Mouse (Mus musculus) mouse embryonic stem cell (cell line): Measurements from ENCODE around the gene Ndufb3.
"Not testable (repeated sequence)": the region's sequence is repeated elsewhere in the genome, so short reads cannot be mapped to it uniquely, and the experiment has no call there.

ENCODE experiments used
- in situ Hi-C, 2 experiments: fragments of 300-500 bp; cut with MboI; formaldehyde crosslinking; loops; 1 replicate in 1 of 2; 3 replicates in 1 of 2; pipeline ENCODE4 v1.14.3; 2019 to 2020; ENCODE audit warnings: low sequenced_read_pairs in 2 of 2, low pct_unique_long_range_greater_than_20kb in 1 of 2, mixed read lengths in 1 of 2; ENCODE audit not compliant: unreplicated experiment in 1 of 2

Gene Ndufb3

DNA sequence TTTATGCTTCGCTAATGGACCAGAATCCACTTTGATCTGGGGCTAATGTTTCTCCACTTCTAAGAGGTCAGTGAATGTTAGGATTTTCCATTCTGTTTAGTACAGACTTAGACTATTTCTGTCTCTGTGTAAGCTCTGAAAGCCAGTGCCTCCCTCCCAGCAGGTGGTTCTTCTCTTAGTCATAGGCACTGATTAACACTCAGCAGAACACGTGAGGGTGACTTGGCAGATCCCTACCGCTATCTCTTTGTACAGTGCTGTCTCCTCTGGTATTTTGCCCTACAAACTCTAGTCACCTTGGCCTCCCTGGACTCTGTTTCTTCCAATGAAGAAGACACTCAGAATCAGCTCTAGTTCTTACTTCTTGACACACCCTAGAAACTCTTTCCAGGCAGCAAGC lies 28.2 kb downstream of the Ndufb3 start:
- in situ Hi-C loops: loop anchor here in 1 of 2 experiments (10.0 kb wide), 1 partner anchor 60 kb away; no protein-coding TSS in a partner anchor

GRCm38 (mm10) chr1:58615146-58615545 lies 29.0 kb downstream of the Ndufb3 start:
- in situ Hi-C loops: loop anchor here in 1 of 2 experiments (10.0 kb wide), 1 partner anchor 60 kb away; no protein-coding TSS in a partner anchor

DNA sequence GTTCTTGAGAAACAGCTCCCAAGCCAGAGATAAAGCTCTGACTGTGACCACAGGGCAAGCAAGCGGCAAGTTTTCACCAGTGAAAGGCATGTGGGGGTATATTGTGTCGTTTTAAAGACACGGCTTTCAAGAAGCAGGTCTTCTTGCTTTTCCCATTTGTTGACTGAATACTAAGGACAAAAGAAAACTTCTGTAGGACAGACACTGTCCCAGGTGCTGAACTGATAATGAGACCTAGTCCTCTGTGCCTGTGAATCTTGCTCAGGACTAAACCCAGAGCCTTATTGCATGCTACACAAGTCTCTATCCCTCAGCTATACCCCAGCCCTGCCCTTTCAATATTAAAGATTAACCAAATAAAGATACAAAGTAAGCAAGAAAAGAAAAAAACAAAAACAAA lies 30.0 kb downstream of the Ndufb3 start:
- in situ Hi-C loops: loop anchor here in 1 of 2 experiments (10.0 kb wide), 1 partner anchor 59 kb away; no protein-coding TSS in a partner anchor

GRCm38 (mm10) chr1:58617076-58617475 lies 30.9 kb downstream of the Ndufb3 start:
- in situ Hi-C loops: loop anchor here in 1 of 2 experiments (10.0 kb wide), 1 partner anchor 58 kb away; no protein-coding TSS in a partner anchor

- in situ Hi-C loops: loop anchor here in 1 of 2 experiments (10.0 kb wide), 1 partner anchor 57 kb away; no protein-coding TSS in a partner anchor
Observed at GRCm38 (mm10) chr1:58617978-58618668, 31.9 kb downstream of the Ndufb3 start.

GRCm38 (mm10) chr1:58618766-58619165 lies 32.6 kb downstream of the Ndufb3 start:
- in situ Hi-C loops: loop anchor here in 1 of 2 experiments (10.0 kb wide), 1 partner anchor 56 kb away; no protein-coding TSS in a partner anchor

- in situ Hi-C loops: no loop called here
Observed at GRCm38 (mm10) chr1:58621251-58621650, 35.1 kb downstream of the Ndufb3 start.

GRCm38 (mm10) chr1:58621996-58622748 lies 36.0 kb downstream of the Ndufb3 start:
- in situ Hi-C loops: no loop called here

DNA sequence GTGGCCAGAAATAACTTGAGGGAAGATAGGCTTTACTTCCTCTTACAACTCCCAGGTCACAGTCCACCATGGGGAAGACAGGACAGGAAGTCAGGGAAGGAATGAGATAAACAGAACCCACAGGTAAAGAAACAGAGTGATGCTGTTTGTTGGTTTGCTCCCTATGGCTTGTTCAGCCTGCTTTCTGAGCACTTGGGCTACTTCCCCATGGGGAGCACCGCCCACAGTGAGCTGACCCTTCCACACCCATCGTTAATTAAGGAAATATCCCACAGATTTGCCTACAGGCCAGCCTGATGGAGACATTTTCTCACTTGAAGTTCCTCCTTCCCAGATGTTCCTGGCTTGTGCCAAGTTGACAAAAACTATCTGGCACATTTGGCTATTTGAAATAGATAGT lies 42.7 kb downstream of the Ndufb3 start:
- in situ Hi-C loops: not testable (repeated sequence)
